Mouse (Mus musculus) C2C12 (cell line): ENCODE measurements at regions not wholly inside any gene's neighbourhood (a gene's known extent, or its start where the extent isn't known, plus 50 kb on each side); places are given as distances from the start of the nearest gene placed in this dataset.

Experiments
- CEBPB ChIP-seq: IDR thresholded peaks from one replicate; pipeline ENCODE4 v1.6.1; 2011; ENCODE audit warnings: low read depth, mild to moderate bottlenecking, control low read depth, moderate library complexity
- CTCF ChIP-seq: IDR thresholded peaks from one replicate; pipeline ENCODE4 v1.5.1; 2011; ENCODE audit not compliant: control insufficient read depth, insufficient read depth, insufficient read length
- FOSL1 ChIP-seq: IDR thresholded peaks from one replicate; pipeline ENCODE4 v1.8.0; 2011; ENCODE audit warnings: mild to moderate bottlenecking, low read length; ENCODE audit not compliant: poor library complexity, insufficient read depth, severe bottlenecking
- MAX ChIP-seq: IDR thresholded peaks from one replicate; pipeline ENCODE4 v1.6.1; 2011; ENCODE audit warnings: mild to moderate bottlenecking, control low read depth
- MYOD1 ChIP-seq: IDR thresholded peaks from one replicate; pipeline ENCODE4 v1.6.1; 2011; ENCODE audit warnings: low read depth; ENCODE audit not compliant: control insufficient read depth, insufficient read length
- USF1 ChIP-seq: IDR thresholded peaks from one replicate; pipeline ENCODE4 v1.6.1; 2011; ENCODE audit warnings: low read depth, mild to moderate bottlenecking, control low read depth, moderate library complexity

DNA sequence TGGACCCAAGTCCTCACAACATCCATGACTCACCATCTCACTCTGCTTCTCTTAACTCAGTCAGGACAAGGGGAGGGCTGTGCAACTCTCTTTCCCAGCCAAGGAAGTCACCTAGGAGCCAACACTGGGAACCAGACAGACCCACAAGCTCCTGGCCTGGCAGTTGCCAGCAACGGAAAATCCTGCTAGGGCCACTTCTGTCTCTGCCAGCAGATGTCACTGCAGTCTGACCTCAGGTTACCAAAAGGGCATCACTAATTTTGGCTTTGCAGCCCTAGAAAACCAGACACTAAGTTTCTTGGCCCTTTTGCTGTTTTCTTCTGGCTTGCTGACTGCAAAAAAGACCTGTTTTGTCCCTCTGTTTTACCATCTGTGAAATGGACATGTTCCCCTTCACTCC is 302.3 kb downstream of the H2al1j start:
- TF ChIP-seq CTCF: peak; percentile 18
- no peak for TF ChIP-seq USF1
- TF ChIP-seq FOSL1: no peak
- TF ChIP-seq CEBPB: no peak
- TF ChIP-seq MAX: no peak
- no peak for TF ChIP-seq MYOD1
